Comparison of ENCODE assay signal across 13 mouse cellular contexts in genomic region chr4:103179581-103179980, GRCm38 (mm10). TPM values are rescaled to one million over a fixed set of nuclear protein-coding genes. Genes with fewer than 3 reads are reported as not detected.
A peak's percentile ranks its signal among the peaks of the same experiment; 100 is the strongest.
DNase-seq lines count a peak whose midpoint lies in the region; ATAC-seq and TF ChIP-seq lines count a peak whose summit lies in the region.
"Had no signal": no experiment of that assay in that cellular context is flagged by ENCODE, and none has a peak within 500 bp of the region (broad histone marks: within the 10 kb centered on the region; RNA-seq: fewer than 3 reads in every experiment).

No protein-coding gene starts in this region.

- H3K27ac ChIP-seq in gastrocnemius, adult 2 months: peak overlapping the region; percentile 92
- H3K27ac ChIP-seq in layer of hippocampus, adult 2 months: peak overlapping the region; percentile 71
- peak overlapping the region; percentile 84 for H3K27ac ChIP-seq in heart, postnatal 0 days (ENCODE audit: low read depth)
- peak overlapping the region; percentile 49; the same call in 1 of the 2 replicates for H3K27ac ChIP-seq in small intestine, adult 2 months (ENCODE audit: insufficient read depth, low read depth, low read length)
- H3K27ac ChIP-seq: liver, embryonic 14.5 days; midbrain, embryonic 15.5 days had no signal

- no peak for TF ChIP-seq EP300 in heart, postnatal 0 days (IDR thresholded peaks at IDR 0.05; ENCODE audit: low read depth)

- no peak for DNase-seq in gastrocnemius, adult 2 months
- no peak for DNase-seq in gastrocnemius, postnatal 25 days
- no peak for DNase-seq in layer of hippocampus, adult 2 months (ENCODE audit: low spot score in 2 of 2)
- no peak for DNase-seq in layer of hippocampus, adult 18-20 months (ENCODE audit: low spot score in 2 of 2)
- peak; percentile 32 for DNase-seq in heart, postnatal 0 days (ENCODE audit: low spot score)
- no peak for DNase-seq in adrenal gland, adult 2 months
- DNase-seq: cerebellum, postnatal 10 days; lung, postnatal 36 days; thymus, postnatal 36 days had no signal

- intact Hi-C loops in gastrocnemius, adult 2 months (cut with DNase I): no loop called here

- H3K27me3 ChIP-seq in heart, postnatal 0 days (ENCODE audit: control insufficient read depth, insufficient read depth, low read length): no peaks in the 10 kb centered on the region
- no peaks in the 10 kb centered on the region for H3K27me3 ChIP-seq in small intestine, adult 2 months (ENCODE audit: control insufficient read depth, insufficient read depth, low read length)
- H3K27me3 ChIP-seq: midbrain, embryonic 15.5 days had no signal

- H3K9me3 ChIP-seq in heart, postnatal 0 days (replicated peaks; ENCODE audit: control insufficient read depth, low read length): no peaks in the 10 kb centered on the region
- H3K9me3 ChIP-seq: midbrain, embryonic 15.5 days had no signal

- no peak overlapping the region for H3K9ac ChIP-seq in heart, postnatal 0 days (replicated peaks; ENCODE audit: low read depth, low read length)
- H3K9ac ChIP-seq: liver, embryonic 14.5 days; midbrain, embryonic 15.5 days had no signal

- H3K36me3 ChIP-seq in heart, postnatal 0 days (replicated peaks; ENCODE audit: control insufficient read depth, insufficient read depth, low read length): peaks cover 9% of the 10 kb centered on the region; the same call in 1 of the 2 replicates
- peaks cover 20% of the 10 kb centered on the region for H3K36me3 ChIP-seq in small intestine, adult 2 months (ENCODE audit: control insufficient read depth, insufficient read depth, low read length)

- no peak for TF ChIP-seq POLR2A in small intestine, adult 2 months (IDR thresholded peaks at IDR 0.05; ENCODE audit: low read depth, low read length)

- TF ChIP-seq CTCF in gastrocnemius, adult 2 months (IDR thresholded peaks at IDR 0.05): no peak
- no peak for TF ChIP-seq CTCF in layer of hippocampus, adult 2 months (conservative IDR thresholded peaks at IDR 0.05)
- TF ChIP-seq CTCF in heart, postnatal 0 days (IDR thresholded peaks at IDR 0.05; ENCODE audit: low read depth): no peak
- no peak for TF ChIP-seq CTCF in small intestine, adult 2 months (IDR thresholded peaks at IDR 0.05; ENCODE audit: extremely low read depth, insufficient read length, insufficient replicate concordance, low read depth, low read length)

- no peak overlapping the region for H3K4me3 ChIP-seq in gastrocnemius, adult 2 months
- H3K4me3 ChIP-seq in layer of hippocampus, adult 2 months: no peak overlapping the region
- no peak overlapping the region for H3K4me3 ChIP-seq in heart, postnatal 0 days (ENCODE audit: low read depth, low read length)
- no peak overlapping the region for H3K4me3 ChIP-seq in small intestine, adult 2 months (ENCODE audit: low read depth, low read length)
- H3K4me3 ChIP-seq: midbrain, embryonic 15.5 days had no signal

- peak; percentile 59 for ATAC-seq in heart, postnatal 0 days (ENCODE audit: insufficient read depth, low read depth)
- ATAC-seq: inflammation-experienced regulatory T-cells, adult 6 months; midbrain, embryonic 15.5 days had no signal

- WGBS in heart, postnatal 0 days: 35% methylated on average over 3 of the region's 3 CpGs
- WGBS in small intestine, adult 2 months: 54% methylated on average over 3 of the region's 3 CpGs

- H3K4me2 ChIP-seq in heart, postnatal 0 days (ENCODE audit: low read depth, low read length): peak overlapping the region; percentile 15; the same call in 1 of the 2 replicates
- H3K4me2 ChIP-seq: midbrain, embryonic 15.5 days had no signal

- peaks cover 24% of the 10 kb centered on the region for H3K4me1 ChIP-seq in heart, postnatal 0 days (ENCODE audit: control insufficient read depth, insufficient read depth)
- peaks cover 2% of the 10 kb centered on the region for H3K4me1 ChIP-seq in small intestine, adult 2 months (ENCODE audit: control insufficient read depth, insufficient read depth, insufficient read length, low read length)
- H3K4me1 ChIP-seq: midbrain, embryonic 15.5 days had no signal

RNA-seq across cellular contexts. Expression of gene Slc35d1, which starts 35.4 kb away (rescaled TPM):
- total RNA-seq in gastrocnemius, adult 2 months (2021): 1 to 10 TPM; 4.6 to 6.3 TPM
- total RNA-seq in gastrocnemius, postnatal 25 days (2021): 1 to 10 TPM; 5.2 to 5.4 TPM
- 10 to 100 TPM; 11.4 to 12.2 TPM for total RNA-seq in layer of hippocampus, adult 2 months (2021)
- 10 to 100 TPM; 12.6 to 15.1 TPM for total RNA-seq in layer of hippocampus, adult 18-20 months (2021)
- 2.6 and 4.8 TPM in 2 replicates for total RNA-seq in heart, postnatal 0 days (2014; rRNA removed; ENCODE audit: low replicate concordance)
- polyA plus RNA-seq in heart, postnatal 0 days (2015; fragmentation: Nextera tagmentation; extraction: Ambion mirVana): 3.4 and 4.2 TPM in 2 replicates
- polyA plus RNA-seq in small intestine, adult 2 months (2012; rRNA removed): 6.3 and 10.2 TPM in 2 replicates
- 10 to 100 TPM; 12.0 to 13.1 TPM for total RNA-seq in adrenal gland, adult 2 months (2021)
- polyA plus RNA-seq in adrenal gland, adult 2 months (2012; rRNA removed): 1.8 and 2.2 TPM in 2 replicates
